Mouse (Mus musculus) small intestine, adult 2 months (tissue): ENCODE measurements around the gene Slc35f1.

Source experiments
- CTCF ChIP-seq: fragments of 200-500 bp; IDR thresholded peaks from 2 replicates; pipeline ENCODE4 v1.5.1; 2012; ENCODE audit warnings: low read depth, mild to moderate bottlenecking, control low read depth, inconsistent platforms, low read length, moderate library complexity, mixed read lengths; ENCODE audit not compliant: insufficient replicate concordance, insufficient read length; ENCODE audit errors: extremely low read depth
- POLR2A ChIP-seq: fragments of 200-500 bp; IDR thresholded peaks from 2 replicates; pipeline ENCODE4 v1.6.1; 2012; ENCODE audit warnings: low read depth, mild to moderate bottlenecking, control low read depth, inconsistent platforms, low read length, moderate library complexity

GRCm38 (mm10) chr10:52918715-52919114 lies 228.4 kb downstream of the Slc35f1 start:
- TF ChIP-seq CTCF: no peak
- TF ChIP-seq POLR2A: no peak
